Mouse (Mus musculus): ENCODE data around the gene Atxn7. TPM values are rescaled to one million over a fixed set of nuclear protein-coding genes. Genes with fewer than 3 reads are reported as not detected.
"Not testable (repeated sequence)": the region's sequence is repeated elsewhere in the genome, so short reads cannot be mapped to it uniquely, and the experiment has no call there.

Gene Atxn7
- total RNA-seq (2021): 10 to 100 TPM; 25.8 to 32.9 TPM
- long read RNA-seq, experiment 1, full-length matches to known transcripts: 1 of 17 reads
- long read RNA-seq, experiment 1, partial matches to known transcripts: 5 of 17 reads
- long read RNA-seq, experiment 1, other reads (novel, unspliced or antisense): 11 of 17 reads
- long read RNA-seq, experiment 2, full-length matches to known transcripts: 2 of 23 reads
- long read RNA-seq, experiment 2, partial matches to known transcripts: 7 of 23 reads
- long read RNA-seq, experiment 2, other reads (novel, unspliced or antisense): 14 of 23 reads

GRCm38 (mm10) chr14:13961401-13962112, at the start of gene Atxn7, which contains the start of gene Thoc7:
Gene Atxn7 (plus strand): TSS chr14:13961440.
Gene Thoc7 (minus strand): TSS chr14:13961852.
- H3K4me3 ChIP-seq: peak within 1 kb of the TSS; percentile 84
- DNase-seq (ENCODE audit: extremely low spot score in 1 of 2, low spot score in 2 of 2): peak; percentile 40 to 41
- H3K27ac ChIP-seq: peak within 1 kb of the TSS; percentile 89
- intact Hi-C loops (cut with DNase I): loop anchor here (2.0 kb wide), 1 partner anchor 137 kb away; no protein-coding TSS in a partner anchor
- no peak for TF ChIP-seq CTCF (IDR thresholded peaks at IDR 0.05)

GRCm38 (mm10) chr14:13914387-13915082, 46.7 kb upstream of the Atxn7 start, which contains the start of gene Gm281:
Gene Gm281 (minus strand): TSS chr14:13914478.
- DNase-seq (ENCODE audit: extremely low spot score in 1 of 2, low spot score in 2 of 2): no peak
- Histone ChIP-seq H3K27ac (no peak within 1 kb of the TSS), H3K4me3 (no peak within 1 kb of the TSS)
- TF ChIP-seq CTCF (IDR thresholded peaks at IDR 0.05): no peak
- intact Hi-C loops (cut with DNase I): loop anchor here (5.0 to 10.0 kb wide), 3 partner anchors 457 to 717 kb away; no protein-coding TSS in a partner anchor

GRCm38 (mm10) chr14:13915207-13915606, 46.0 kb upstream of the Atxn7 start:
- no peak overlapping the region for H3K27ac ChIP-seq
- no peak for DNase-seq (ENCODE audit: extremely low spot score in 1 of 2, low spot score in 2 of 2)
- intact Hi-C loops (cut with DNase I): loop anchor here (5.0 to 10.0 kb wide), 3 partner anchors 458 to 718 kb away; no protein-coding TSS in a partner anchor
- no peak overlapping the region for H3K4me3 ChIP-seq
- TF ChIP-seq CTCF (IDR thresholded peaks at IDR 0.05): no peak

- Histone ChIP-seq H3K27ac (no peak overlapping the region), H3K4me3 (no peak overlapping the region)
- intact Hi-C loops (cut with DNase I): loop anchor here (1.0 to 10.0 kb wide), 4 partner anchors 460 to 720 kb away; no protein-coding TSS in a partner anchor
- no peak for DNase-seq (ENCODE audit: extremely low spot score in 1 of 2, low spot score in 2 of 2)
- TF ChIP-seq CTCF (IDR thresholded peaks at IDR 0.05): no peak
Measured at GRCm38 (mm10) chr14:13917208-13917607, 44.0 kb upstream of the Atxn7 start.

- DNase-seq (ENCODE audit: extremely low spot score in 1 of 2, low spot score in 2 of 2): peak; percentile 64 to 66
- intact Hi-C loops (cut with DNase I): loop anchor here (1.0 to 10.0 kb wide), 4 partner anchors 460 to 720 kb away; no protein-coding TSS in a partner anchor
- Histone ChIP-seq H3K27ac (no peak overlapping the region), H3K4me3 (no peak overlapping the region)
- TF ChIP-seq CTCF (IDR thresholded peaks at IDR 0.05): peak; percentile 86
Measured at GRCm38 (mm10) chr14:13917630-13918029, 43.6 kb upstream of the Atxn7 start.

- H3K4me3 ChIP-seq: no peak overlapping the region
Measured at GRCm38 (mm10) chr14:13933290-13934051, 27.8 kb upstream of the Atxn7 start.

GRCm38 (mm10) chr14:13934052-13934371, 27.2 kb upstream of the Atxn7 start:
- DNase-seq (ENCODE audit: extremely low spot score in 1 of 2, low spot score in 2 of 2): no peak
- no peak overlapping the region for H3K4me3 ChIP-seq
- TF ChIP-seq CTCF (IDR thresholded peaks at IDR 0.05): no peak
- intact Hi-C loops (cut with DNase I): no loop called here
- no peak overlapping the region for H3K27ac ChIP-seq

More at GRCm38 (mm10) chr14:13933290-13934051, 27.8 kb upstream of the Atxn7 start:
- no peak for TF ChIP-seq CTCF (IDR thresholded peaks at IDR 0.05)
- H3K27ac ChIP-seq: no peak overlapping the region
- DNase-seq (ENCODE audit: extremely low spot score in 1 of 2, low spot score in 2 of 2): no peak
- intact Hi-C loops (cut with DNase I): no loop called here

- TF ChIP-seq CTCF (IDR thresholded peaks at IDR 0.05): no peak
- intact Hi-C loops (cut with DNase I): no loop called here
- H3K4me3 ChIP-seq: no peak overlapping the region
- DNase-seq (ENCODE audit: extremely low spot score in 1 of 2, low spot score in 2 of 2): no peak
- H3K27ac ChIP-seq: no peak overlapping the region
Measured at GRCm38 (mm10) chr14:13944686-13945085, 16.6 kb upstream of the Atxn7 start.

- no peak for DNase-seq (ENCODE audit: extremely low spot score in 1 of 2, low spot score in 2 of 2)
- intact Hi-C loops (cut with DNase I): no loop called here
- no peak overlapping the region for H3K4me3 ChIP-seq
- no peak overlapping the region for H3K27ac ChIP-seq
- no peak for TF ChIP-seq CTCF (IDR thresholded peaks at IDR 0.05)
Measured at GRCm38 (mm10) chr14:13948345-13948744, 12.9 kb upstream of the Atxn7 start.

GRCm38 (mm10) chr14:13950401-13950800, 10.8 kb upstream of the Atxn7 start:
- DNase-seq (ENCODE audit: extremely low spot score in 1 of 2, low spot score in 2 of 2): peak in 1 of 2 experiments; percentile 24
- no peak overlapping the region for H3K27ac ChIP-seq
- intact Hi-C loops (cut with DNase I): no loop called here
- TF ChIP-seq CTCF (IDR thresholded peaks at IDR 0.05): peak; percentile 55
- no peak overlapping the region for H3K4me3 ChIP-seq

GRCm38 (mm10) chr14:13952151-13952550, 9.1 kb upstream of the Atxn7 start:
- DNase-seq (ENCODE audit: extremely low spot score in 1 of 2, low spot score in 2 of 2); H3K27ac ChIP-seq; intact Hi-C loops (cut with DNase I); H3K4me3 ChIP-seq: not testable (repeated sequence)

Measured in left cerebral cortex, adult 2 months (tissue).